ENCODE assay signal across 11 mouse cellular contexts in genomic region chr2:170247702-170248445, GRCm38 (mm10).
DNase-seq lines count a peak whose midpoint lies in the region; ATAC-seq lines count a peak whose summit lies in the region.
"Had no signal": no experiment of that assay in that cellular context is flagged by ENCODE, and none has a peak within 500 bp of the region (broad histone marks: within the 10 kb centered on the region; RNA-seq: fewer than 3 reads in every experiment).

No protein-coding gene starts in this region.

- no peak overlapping the region for H3K4me2 ChIP-seq in intestine, embryonic 16.5 days (ENCODE audit: low read depth, low read length)
- H3K4me2 ChIP-seq in forebrain, embryonic 14.5 days (ENCODE audit: low read length) = no peak overlapping the region
- H3K4me2 ChIP-seq: forebrain, embryonic 13.5 days had no signal

- no peak overlapping the region for H3K4me3 ChIP-seq in intestine, embryonic 16.5 days (ENCODE audit: low read length)
- no peak overlapping the region for H3K4me3 ChIP-seq in forebrain, embryonic 14.5 days (ENCODE audit: low read depth, low read length)
- H3K4me3 ChIP-seq in hindbrain, embryonic 10.5 days = no peak overlapping the region
- H3K4me3 ChIP-seq: forebrain, embryonic 13.5 days had no signal

- no peaks in the 10 kb centered on the region for H3K27me3 ChIP-seq in intestine, embryonic 16.5 days (replicated peaks; ENCODE audit: control insufficient read depth, insufficient read depth, low read length)
- H3K27me3 ChIP-seq in forebrain, embryonic 14.5 days (replicated peaks; ENCODE audit: control insufficient read depth, insufficient read depth, low read length) = no peaks in the 10 kb centered on the region
- peaks cover 6% of the 10 kb centered on the region; the same call in 1 of the 2 replicates for H3K27me3 ChIP-seq in hindbrain, embryonic 10.5 days (ENCODE audit: insufficient read depth, poor library complexity, severe bottlenecking)
- H3K27me3 ChIP-seq: forebrain, embryonic 13.5 days had no signal

- peak; percentile 44 for DNase-seq in right cerebral cortex, postnatal 25 days
- no peak for DNase-seq in right cerebral cortex, postnatal 10 days (ENCODE audit: low spot score in 2 of 2)
- DNase-seq in T-cell, adult 2 months (ENCODE audit: low spot score) = peak; percentile 68
- DNase-seq in forebrain, embryonic 14.5 days (ENCODE audit: low spot score) = no peak
- no peak for DNase-seq in cerebellum, postnatal 25 days
- DNase-seq in hindbrain, embryonic 10.5 days (ENCODE audit: low spot score) = no peak
- DNase-seq: cerebellum, postnatal 10 days; kidney, adult 18-20 months; thymus, postnatal 36 days had no signal

- H3K9me3 ChIP-seq in intestine, embryonic 16.5 days (ENCODE audit: control insufficient read depth, low read length) = no peaks in the 10 kb centered on the region
- H3K9me3 ChIP-seq in forebrain, embryonic 14.5 days (replicated peaks; ENCODE audit: control insufficient read depth, low read length) = no peaks in the 10 kb centered on the region
- no peaks in the 10 kb centered on the region for H3K9me3 ChIP-seq in hindbrain, embryonic 10.5 days
- H3K9me3 ChIP-seq: forebrain, embryonic 13.5 days had no signal

- no peaks in the 10 kb centered on the region for H3K36me3 ChIP-seq in intestine, embryonic 16.5 days (ENCODE audit: control insufficient read depth, insufficient read depth, low read length)
- H3K36me3 ChIP-seq in forebrain, embryonic 14.5 days (ENCODE audit: control insufficient read depth, insufficient read depth, low read length) = no peaks in the 10 kb centered on the region
- no peaks in the 10 kb centered on the region for H3K36me3 ChIP-seq in hindbrain, embryonic 10.5 days

- WGBS in intestine, embryonic 16.5 days = 53% methylated on average over 11 of the region's 11 CpGs
- WGBS in forebrain, embryonic 14.5 days = 82% methylated on average over 11 of the region's 11 CpGs
- 67% methylated on average over 11 of the region's 11 CpGs for WGBS in hindbrain, embryonic 10.5 days

- ATAC-seq in intestine, embryonic 16.5 days = peak; percentile 53; the same call in 1 of the 2 replicates
- ATAC-seq in forebrain, embryonic 14.5 days = no peak
- ATAC-seq: forebrain, embryonic 13.5 days had no signal

- H3K4me1 ChIP-seq in intestine, embryonic 16.5 days (ENCODE audit: control insufficient read depth, insufficient read depth, low read length) = no peaks in the 10 kb centered on the region
- H3K4me1 ChIP-seq in forebrain, embryonic 14.5 days (ENCODE audit: control insufficient read depth, insufficient read depth, low read length) = peaks cover 16% of the 10 kb centered on the region
- H3K4me1 ChIP-seq in hindbrain, embryonic 10.5 days (replicated peaks) = peaks cover 33% of the 10 kb centered on the region

- H3K9ac ChIP-seq in intestine, embryonic 16.5 days (ENCODE audit: low read depth, low read length) = no peak overlapping the region
- H3K9ac ChIP-seq in forebrain, embryonic 14.5 days (ENCODE audit: low read length) = no peak overlapping the region
- H3K9ac ChIP-seq: forebrain, embryonic 13.5 days had no signal

- no peak overlapping the region for H3K27ac ChIP-seq in intestine, embryonic 16.5 days (ENCODE audit: low read length)
- no peak overlapping the region for H3K27ac ChIP-seq in forebrain, embryonic 14.5 days (ENCODE audit: low read depth, low read length)
- H3K27ac ChIP-seq in hindbrain, embryonic 10.5 days = no peak overlapping the region
- H3K27ac ChIP-seq: forebrain, embryonic 13.5 days had no signal

Comparison
In these comparisons a context has a peak if more than half of its experiments do, and no peak if none do; other contexts are left out.
1. DNase-seq: peak in right cerebral cortex, postnatal 25 days (single experiment) and T-cell, adult 2 months (single experiment); none in right cerebral cortex, postnatal 10 days (0 of 2), forebrain, embryonic 14.5 days (single experiment), cerebellum, postnatal 25 days (0 of 2) and hindbrain, embryonic 10.5 days (single experiment).